Mouse (Mus musculus): ENCODE results near the gene Lhfp.

DNA sequence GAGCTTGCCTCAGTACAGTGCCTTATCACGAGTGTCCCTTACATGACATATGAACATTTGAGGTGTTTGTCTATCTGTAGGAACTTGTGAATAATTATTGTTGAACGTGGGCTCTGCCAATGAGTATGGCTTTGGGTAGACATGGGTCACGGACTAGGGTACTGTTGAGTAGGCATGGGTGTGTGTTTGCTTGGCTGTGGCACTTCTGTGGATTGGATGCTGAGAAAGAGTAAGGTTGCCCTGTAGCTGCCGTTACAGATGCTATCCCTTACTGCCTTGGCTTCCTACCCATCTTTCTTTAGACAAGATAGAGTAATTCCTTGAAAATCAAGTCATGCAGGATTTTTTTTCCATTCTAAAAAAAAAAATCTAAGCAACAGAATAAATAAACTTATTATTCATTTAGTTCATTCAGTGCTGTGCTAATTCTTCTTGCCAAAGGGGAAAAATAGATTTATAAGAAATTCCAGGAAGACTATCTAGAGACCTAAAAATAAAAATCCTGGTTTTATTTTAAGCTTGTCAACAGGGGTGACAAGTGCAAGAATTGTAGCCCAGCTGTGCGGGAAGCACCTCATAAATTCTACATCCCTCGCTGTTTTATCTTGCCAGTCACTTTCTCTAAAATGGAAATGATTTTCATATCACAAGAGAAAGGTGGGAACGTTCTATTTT lies 45.3 kb downstream of the Lhfp start:
- TF ChIP-seq CTCF (conservative IDR thresholded peaks at IDR 0.05; ENCODE audit: low read length) (no peak), NANOG (IDR thresholded peaks at IDR 0.05; ENCODE audit: borderline replicate concordance, low read length) (no peak)

Measured in E14TG2a.4 (cell line).